Mouse (Mus musculus): ENCODE results near the gene Enkd1. TPM values are rescaled to one million over a fixed set of nuclear protein-coding genes. Genes with fewer than 3 reads are reported as not detected.

Enkd1 gene
- polyA plus RNA-seq, 1 experiment from 2014 or later: 11.6 TPM

DNA sequence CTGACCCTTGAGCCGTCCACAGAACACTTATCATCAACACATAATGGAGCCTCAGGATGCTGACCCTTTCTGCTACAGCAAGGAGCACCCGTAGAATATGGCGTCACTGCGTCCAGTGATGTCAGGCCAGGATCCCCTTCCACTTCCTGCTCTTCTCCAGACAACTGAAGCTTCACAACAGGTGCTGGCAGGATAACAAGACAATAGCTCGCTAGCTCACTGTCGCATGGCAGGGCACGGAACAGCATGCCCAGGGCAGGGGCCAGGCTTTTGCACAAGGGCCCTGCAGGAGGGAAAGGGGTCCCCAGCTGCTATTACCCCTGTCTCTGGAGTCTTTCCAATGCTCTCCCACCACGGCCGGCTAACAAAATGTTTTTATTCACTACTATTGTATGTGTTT, 14.9 kb upstream of the Enkd1 start:
- no peaks in the 10 kb centered on the region for H3K9me3 ChIP-seq (ENCODE audit: control insufficient read depth, low read length)
- no peak overlapping the region for H3K9ac ChIP-seq
- no peak overlapping the region for H3K4me3 ChIP-seq (replicated peaks; ENCODE audit: low read length)
- 89% methylated on average over 9 of the region's 9 CpGs for WGBS
- no peaks in the 10 kb centered on the region for H3K27me3 ChIP-seq (ENCODE audit: control insufficient read depth, insufficient read depth, low read length)
- no peaks in the 10 kb centered on the region for H3K4me1 ChIP-seq (replicated peaks; ENCODE audit: control insufficient read depth, insufficient read depth, low read length)
- DNase-seq (ENCODE audit: low spot score): no peak
- no peak overlapping the region for H3K4me2 ChIP-seq (replicated peaks)
- H3K27ac ChIP-seq: no peak overlapping the region
- peaks cover 62% of the 10 kb centered on the region for H3K36me3 ChIP-seq (replicated peaks; ENCODE audit: control insufficient read depth, insufficient read depth)
- ATAC-seq (ENCODE audit: low FRiP score): no peak

- Histone ChIP-seq H3K4me2 (replicated peaks) (no peak overlapping the region), H3K9ac (no peak overlapping the region), H3K36me3 (replicated peaks; ENCODE audit: control insufficient read depth, insufficient read depth) (peaks cover 57% of the 10 kb centered on the region), H3K27ac (no peak overlapping the region), H3K27me3 (ENCODE audit: control insufficient read depth, insufficient read depth, low read length) (no peaks in the 10 kb centered on the region), H3K4me3 (replicated peaks; ENCODE audit: low read length) (no peak overlapping the region), H3K9me3 (ENCODE audit: control insufficient read depth, low read length) (no peaks in the 10 kb centered on the region), H3K4me1 (replicated peaks; ENCODE audit: control insufficient read depth, insufficient read depth, low read length) (no peaks in the 10 kb centered on the region)
- ATAC-seq (ENCODE audit: low FRiP score): no peak
- WGBS: 90% methylated on average over 4 of the region's 4 CpGs
- no peak for DNase-seq (ENCODE audit: low spot score)
Observed at GRCm38 (mm10) chr8:105719637-105720036, 11.6 kb upstream of the Enkd1 start.

DNA sequence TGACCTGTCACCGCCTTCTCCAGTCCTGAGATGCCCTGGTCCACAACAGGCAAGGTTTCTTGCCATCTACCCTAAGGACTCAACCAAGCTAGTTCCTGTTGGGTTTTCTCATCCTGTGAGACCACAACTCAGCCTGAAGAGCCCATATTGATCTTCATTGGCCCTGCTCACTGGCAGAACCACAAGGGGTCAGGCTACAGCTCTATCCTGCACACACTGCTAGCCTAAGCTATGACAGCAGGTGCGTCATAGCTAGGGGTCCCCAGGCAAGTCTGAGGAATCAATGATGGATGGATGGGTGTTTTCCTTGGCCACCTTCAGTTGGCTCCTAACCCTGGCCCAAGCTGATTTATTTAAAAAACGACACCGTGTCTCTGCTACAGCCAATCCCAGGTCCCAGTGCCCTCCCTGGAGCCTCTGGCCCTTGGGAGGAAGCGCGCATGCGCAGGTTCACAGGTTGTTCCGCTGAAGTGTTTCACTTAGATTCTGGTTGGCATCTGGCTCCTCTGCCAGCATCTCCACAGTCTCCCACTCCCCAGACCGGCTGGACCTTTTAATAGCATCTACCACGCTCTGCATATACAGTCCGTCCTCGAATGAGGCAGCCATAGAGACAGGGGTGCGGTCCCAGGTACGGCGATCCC, 8.4 kb upstream of the Enkd1 start:
- no peak for DNase-seq (ENCODE audit: low spot score)
- Histone ChIP-seq H3K9me3 (ENCODE audit: control insufficient read depth, low read length) (no peaks in the 10 kb centered on the region), H3K4me1 (replicated peaks; ENCODE audit: control insufficient read depth, insufficient read depth, low read length) (no peaks in the 10 kb centered on the region), H3K4me3 (replicated peaks; ENCODE audit: low read length) (no peak overlapping the region), H3K27ac (no peak overlapping the region), H3K9ac (no peak overlapping the region), H3K27me3 (ENCODE audit: control insufficient read depth, insufficient read depth, low read length) (no peaks in the 10 kb centered on the region), H3K36me3 (replicated peaks; ENCODE audit: control insufficient read depth, insufficient read depth) (peaks cover 43% of the 10 kb centered on the region), H3K4me2 (replicated peaks) (no peak overlapping the region)
- WGBS: 94% methylated on average over 15 of the region's 15 CpGs
- ATAC-seq (ENCODE audit: low FRiP score): no peak

DNA sequence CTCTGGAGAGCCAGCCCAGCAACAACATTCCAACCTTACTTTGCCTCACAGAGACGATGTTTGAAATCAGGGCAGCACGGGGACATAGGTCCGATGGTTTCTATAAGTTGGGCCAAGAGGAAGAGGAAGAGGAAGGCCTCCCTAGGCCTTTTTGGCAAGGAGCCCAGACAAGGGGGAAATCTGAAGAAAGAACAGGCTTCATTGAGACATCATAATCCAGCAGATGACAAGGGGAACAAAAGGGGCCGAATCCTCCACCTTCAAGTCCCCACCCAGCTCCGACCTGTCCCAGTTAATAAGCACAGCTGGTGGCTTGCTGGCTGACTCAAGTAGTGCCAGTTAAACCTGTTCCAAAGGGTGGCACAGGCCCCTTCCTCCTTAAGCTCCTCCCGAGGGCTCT, 7.0 kb upstream of the Enkd1 start:
- no peaks in the 10 kb centered on the region for H3K27me3 ChIP-seq (ENCODE audit: control insufficient read depth, insufficient read depth, low read length)
- no peak for DNase-seq (ENCODE audit: low spot score)
- H3K36me3 ChIP-seq (replicated peaks; ENCODE audit: control insufficient read depth, insufficient read depth): peaks cover 37% of the 10 kb centered on the region
- H3K9me3 ChIP-seq (ENCODE audit: control insufficient read depth, low read length): no peaks in the 10 kb centered on the region
- 80% methylated on average over 6 of the region's 6 CpGs for WGBS
- no peaks in the 10 kb centered on the region for H3K4me1 ChIP-seq (replicated peaks; ENCODE audit: control insufficient read depth, insufficient read depth, low read length)
- H3K9ac ChIP-seq: no peak overlapping the region
- ATAC-seq (ENCODE audit: low FRiP score): no peak
- no peak overlapping the region for H3K4me3 ChIP-seq (replicated peaks; ENCODE audit: low read length)
- H3K4me2 ChIP-seq (replicated peaks): no peak overlapping the region
- no peak overlapping the region for H3K27ac ChIP-seq

GRCm38 (mm10) chr8:105714139-105714538, 6.1 kb upstream of the Enkd1 start:
- no peak overlapping the region for H3K27ac ChIP-seq
- DNase-seq (ENCODE audit: low spot score) (peak; percentile 90), ATAC-seq (ENCODE audit: low FRiP score) (no peak)
- H3K36me3 ChIP-seq (replicated peaks; ENCODE audit: control insufficient read depth, insufficient read depth): peaks cover 31% of the 10 kb centered on the region
- no peaks in the 10 kb centered on the region for H3K4me1 ChIP-seq (replicated peaks; ENCODE audit: control insufficient read depth, insufficient read depth, low read length)
- no peaks in the 10 kb centered on the region for H3K9me3 ChIP-seq (ENCODE audit: control insufficient read depth, low read length)
- H3K4me2 ChIP-seq (replicated peaks): no peak overlapping the region
- WGBS: 6% methylated on average over 3 of the region's 3 CpGs
- H3K9ac ChIP-seq: no peak overlapping the region
- H3K27me3 ChIP-seq (ENCODE audit: control insufficient read depth, insufficient read depth, low read length): no peaks in the 10 kb centered on the region
- H3K4me3 ChIP-seq (replicated peaks; ENCODE audit: low read length): no peak overlapping the region

GRCm38 (mm10) chr8:105712286-105712685, 4.3 kb upstream of the Enkd1 start:
- WGBS: 81% methylated on average over 3 of the region's 3 CpGs

GRCm38 (mm10) chr8:105709317-105709716, 1.3 kb upstream of the Enkd1 start:
- no peaks in the 10 kb centered on the region for H3K27me3 ChIP-seq (ENCODE audit: control insufficient read depth, insufficient read depth, low read length)
- no peak overlapping the region for H3K27ac ChIP-seq
- no peak overlapping the region for H3K9ac ChIP-seq
- no peak for DNase-seq (ENCODE audit: low spot score)
- ATAC-seq (ENCODE audit: low FRiP score): no peak
- H3K4me2 ChIP-seq (replicated peaks): no peak overlapping the region
- 77% methylated on average over 14 of the region's 14 CpGs for WGBS
- H3K9me3 ChIP-seq (ENCODE audit: control insufficient read depth, low read length): no peaks in the 10 kb centered on the region
- H3K4me1 ChIP-seq (replicated peaks; ENCODE audit: control insufficient read depth, insufficient read depth, low read length): peaks cover 10% of the 10 kb centered on the region
- H3K4me3 ChIP-seq (replicated peaks; ENCODE audit: low read length): no peak overlapping the region
- 0 out of 2 replicates have a peak, but pooled peaks cover 1% of the 10 kb centered on the region for H3K36me3 ChIP-seq (replicated peaks; ENCODE audit: control insufficient read depth, insufficient read depth)

More at GRCm38 (mm10) chr8:105712286-105712685, 4.3 kb upstream of the Enkd1 start:
- Histone ChIP-seq H3K27me3 (ENCODE audit: control insufficient read depth, insufficient read depth, low read length) (no peaks in the 10 kb centered on the region), H3K36me3 (replicated peaks; ENCODE audit: control insufficient read depth, insufficient read depth) (peaks cover 25% of the 10 kb centered on the region), H3K27ac (no peak overlapping the region), H3K4me2 (replicated peaks) (no peak overlapping the region), H3K9me3 (ENCODE audit: control insufficient read depth, low read length) (no peaks in the 10 kb centered on the region), H3K9ac (no peak overlapping the region), H3K4me3 (replicated peaks; ENCODE audit: low read length) (no peak overlapping the region), H3K4me1 (replicated peaks; ENCODE audit: control insufficient read depth, insufficient read depth, low read length) (peaks cover 4% of the 10 kb centered on the region)
- ATAC-seq (ENCODE audit: low FRiP score) (no peak), DNase-seq (ENCODE audit: low spot score) (no peak)

- Histone ChIP-seq H3K9ac (no peak overlapping the region), H3K9me3 (ENCODE audit: control insufficient read depth, low read length) (no peaks in the 10 kb centered on the region), H3K4me3 (replicated peaks; ENCODE audit: low read length) (no peak overlapping the region), H3K36me3 (replicated peaks; ENCODE audit: control insufficient read depth, insufficient read depth) (0 out of 2 replicates have a peak, but pooled peaks cover 2% of the 10 kb centered on the region), H3K4me1 (replicated peaks; ENCODE audit: control insufficient read depth, insufficient read depth, low read length) (peaks cover 10% of the 10 kb centered on the region), H3K27me3 (ENCODE audit: control insufficient read depth, insufficient read depth, low read length) (no peaks in the 10 kb centered on the region), H3K27ac (no peak overlapping the region), H3K4me2 (replicated peaks) (no peak overlapping the region)
- 94% methylated on average over 8 of the region's 8 CpGs for WGBS
- ATAC-seq (ENCODE audit: low FRiP score) (no peak), DNase-seq (ENCODE audit: low spot score) (no peak)
Observed at GRCm38 (mm10) chr8:105708675-105709074, 665 bp upstream of the Enkd1 start.

DNA sequence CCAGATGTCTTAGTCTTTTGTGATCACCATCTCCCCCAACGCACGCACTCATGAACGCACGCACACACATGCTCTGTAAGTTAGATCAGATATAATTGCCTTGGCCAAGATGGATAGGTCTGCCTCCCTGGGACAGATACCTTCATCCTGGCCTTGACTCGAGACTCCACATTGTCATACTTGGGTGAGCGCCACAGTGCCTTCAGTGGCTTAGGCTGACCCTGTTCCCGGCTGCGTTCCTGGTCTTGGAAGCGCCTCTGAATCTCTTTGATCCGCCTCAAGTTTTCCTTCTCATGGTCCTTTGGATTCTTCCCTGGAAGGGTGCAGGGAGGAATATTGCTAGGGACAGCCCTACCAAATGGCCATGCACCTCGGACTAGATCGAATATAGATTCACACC, 1.6 kb downstream of the Enkd1 start:
- DNase-seq (ENCODE audit: low spot score) (no peak), ATAC-seq (ENCODE audit: low FRiP score) (no peak)
- Histone ChIP-seq H3K36me3 (replicated peaks; ENCODE audit: control insufficient read depth, insufficient read depth) (0 out of 2 replicates have a peak, but pooled peaks cover 14% of the 10 kb centered on the region), H3K4me3 (replicated peaks; ENCODE audit: low read length) (no peak overlapping the region), H3K9ac (no peak overlapping the region), H3K9me3 (ENCODE audit: control insufficient read depth, low read length) (no peaks in the 10 kb centered on the region), H3K27ac (no peak overlapping the region), H3K27me3 (ENCODE audit: control insufficient read depth, insufficient read depth, low read length) (no peaks in the 10 kb centered on the region), H3K4me2 (replicated peaks) (peak overlapping the region; percentile 91), H3K4me1 (replicated peaks; ENCODE audit: control insufficient read depth, insufficient read depth, low read length) (peaks cover 17% of the 10 kb centered on the region)
- 78% methylated on average over 12 of the region's 12 CpGs for WGBS

GRCm38 (mm10) chr8:105704955-105705354, 3.1 kb downstream of the Enkd1 start:
- WGBS: 91% methylated on average over 6 of the region's 6 CpGs
- H3K4me2 ChIP-seq (replicated peaks): no peak overlapping the region
- 0 out of 2 replicates have a peak, but pooled peaks cover 14% of the 10 kb centered on the region for H3K36me3 ChIP-seq (replicated peaks; ENCODE audit: control insufficient read depth, insufficient read depth)
- no peak overlapping the region for H3K27ac ChIP-seq
- H3K27me3 ChIP-seq (ENCODE audit: control insufficient read depth, insufficient read depth, low read length): no peaks in the 10 kb centered on the region
- peaks cover 21% of the 10 kb centered on the region for H3K4me1 ChIP-seq (replicated peaks; ENCODE audit: control insufficient read depth, insufficient read depth, low read length)
- H3K9me3 ChIP-seq (ENCODE audit: control insufficient read depth, low read length): no peaks in the 10 kb centered on the region
- ATAC-seq (ENCODE audit: low FRiP score) (no peak), DNase-seq (ENCODE audit: low spot score) (no peak)
- H3K4me3 ChIP-seq (replicated peaks; ENCODE audit: low read length): no peak overlapping the region
- no peak overlapping the region for H3K9ac ChIP-seq
